Mouse (Mus musculus) megakaryocyte, embryonic 14.5 days (primary cell): ENCODE results near the gene Tpt1.

ENCODE experiments used
- FLI1 ChIP-seq: IDR thresholded peaks from 2 replicates; pipeline ENCODE4 v1.6.1; 2012; ENCODE audit warnings: low read length, inconsistent platforms, mixed read lengths
- GATA1 ChIP-seq: IDR thresholded peaks from 3 replicates; pipeline ENCODE4 v1.6.1; 2012; ENCODE audit warnings: mixed read lengths, low read length, inconsistent platforms, borderline replicate concordance

- peak; percentile 81; the same call in 1 of the 2 replicates for TF ChIP-seq FLI1
- TF ChIP-seq GATA1: no peak
Measured at GRCm38 (mm10) chr14:75834251-75834738, 10.6 kb upstream of the Tpt1 start.
